Mouse (Mus musculus) myocyte (in vitro differentiated cells): ENCODE measurements at regions not wholly inside any gene's neighbourhood (a gene's known extent, or its start where the extent isn't known, plus 50 kb on each side); places are given as distances from the start of the nearest gene placed in this dataset.
A peak's percentile ranks its signal among the peaks of the same experiment; 100 is the strongest.
"Not testable (repeated sequence)": the region's sequence is repeated elsewhere in the genome, so short reads cannot be mapped to it uniquely, and the experiment has no call there.

Experiments
- H3K27me3 ChIP-seq: one replicate; pipeline ENCODE4 v1.6.1; 2011; ENCODE audit not compliant: control insufficient read depth, insufficient read depth, insufficient read length
- H3K36me3 ChIP-seq: one replicate; pipeline ENCODE4 v1.6.1; 2011; ENCODE audit not compliant: control insufficient read depth, insufficient read depth
- H3K4me2 ChIP-seq: one replicate; pipeline ENCODE4 v1.6.1; 2011; ENCODE audit warnings: low read depth, control low read depth
- H3K4me3 ChIP-seq: one replicate; pipeline ENCODE4 v1.5.1; 2011; ENCODE audit warnings: mild to moderate bottlenecking, control low read depth, moderate library complexity
- H3K79me2 ChIP-seq: one replicate; pipeline ENCODE4 v1.6.1; 2011; ENCODE audit not compliant: control insufficient read depth, insufficient read depth
- H3ac ChIP-seq: one replicate; pipeline ENCODE4 v1.6.1; 2011; ENCODE audit not compliant: control insufficient read depth, insufficient read length
- CEBPB ChIP-seq: IDR thresholded peaks from 2 replicates; pipeline ENCODE4 v1.6.1; 2011; ENCODE audit warnings: mild to moderate bottlenecking, moderate library complexity; ENCODE audit not compliant: poor library complexity, insufficient read depth, severe bottlenecking
- E2F4 ChIP-seq: IDR thresholded peaks from one replicate; pipeline ENCODE4 v1.6.1; 2011; ENCODE audit warnings: mild to moderate bottlenecking, control low read depth, moderate library complexity; ENCODE audit not compliant: insufficient read depth
- MAX ChIP-seq: IDR thresholded peaks from one replicate; pipeline ENCODE4 v1.6.1; 2011; ENCODE audit warnings: low read depth, mild to moderate bottlenecking, control low read depth
- MYOD1 ChIP-seq, 3 experiments: IDR thresholded peaks; one replicate each; pipeline ENCODE4 v1.6.1; 2011; ENCODE audit warnings: control low read depth in 2 of 3, low read depth in 2 of 3, mild to moderate bottlenecking in 2 of 3, moderate library complexity in 1 of 3; ENCODE audit not compliant: insufficient read length in 2 of 3, control insufficient read depth in 1 of 3
- MYOG ChIP-seq, 3 experiments: IDR thresholded peaks; one replicate each; pipeline ENCODE4 v1.6.1; 2011; ENCODE audit warnings: control low read depth in 2 of 3, low read depth in 2 of 3, mild to moderate bottlenecking in 2 of 3; ENCODE audit not compliant: insufficient read length in 2 of 3, control insufficient read depth in 1 of 3, insufficient read depth in 1 of 3
- POLR2A ChIP-seq: IDR thresholded peaks from one replicate; pipeline ENCODE4 v1.6.1; 2011; ENCODE audit warnings: low read depth, mild to moderate bottlenecking, control low read depth, moderate library complexity; ENCODE audit not compliant: insufficient read length
- POLR2AphosphoS2 ChIP-seq: IDR thresholded peaks from one replicate; pipeline ENCODE4 v1.6.1; 2011; ENCODE audit warnings: low read depth, control low read depth; ENCODE audit not compliant: insufficient read length
- REST ChIP-seq: IDR thresholded peaks from one replicate; pipeline ENCODE4 v1.6.1; 2011; ENCODE audit warnings: mild to moderate bottlenecking, control low read depth, moderate library complexity; ENCODE audit not compliant: insufficient read depth, insufficient read length
- SRF ChIP-seq: IDR thresholded peaks from one replicate; pipeline ENCODE4 v1.6.1; 2011; ENCODE audit warnings: low read depth; ENCODE audit not compliant: control insufficient read depth, insufficient read length
- TCF12 ChIP-seq: IDR thresholded peaks from one replicate; pipeline ENCODE4 v1.6.1; 2011; ENCODE audit warnings: mild to moderate bottlenecking, control low read depth; ENCODE audit not compliant: poor library complexity, insufficient read depth, severe bottlenecking
- TCF3 ChIP-seq: IDR thresholded peaks from one replicate; pipeline ENCODE4 v1.6.1; 2011; ENCODE audit warnings: low read depth, control low read depth; ENCODE audit not compliant: insufficient read length
- USF1 ChIP-seq: IDR thresholded peaks from one replicate; pipeline ENCODE4 v1.6.1; 2011; ENCODE audit warnings: low read depth, mild to moderate bottlenecking, control low read depth, moderate library complexity

DNA sequence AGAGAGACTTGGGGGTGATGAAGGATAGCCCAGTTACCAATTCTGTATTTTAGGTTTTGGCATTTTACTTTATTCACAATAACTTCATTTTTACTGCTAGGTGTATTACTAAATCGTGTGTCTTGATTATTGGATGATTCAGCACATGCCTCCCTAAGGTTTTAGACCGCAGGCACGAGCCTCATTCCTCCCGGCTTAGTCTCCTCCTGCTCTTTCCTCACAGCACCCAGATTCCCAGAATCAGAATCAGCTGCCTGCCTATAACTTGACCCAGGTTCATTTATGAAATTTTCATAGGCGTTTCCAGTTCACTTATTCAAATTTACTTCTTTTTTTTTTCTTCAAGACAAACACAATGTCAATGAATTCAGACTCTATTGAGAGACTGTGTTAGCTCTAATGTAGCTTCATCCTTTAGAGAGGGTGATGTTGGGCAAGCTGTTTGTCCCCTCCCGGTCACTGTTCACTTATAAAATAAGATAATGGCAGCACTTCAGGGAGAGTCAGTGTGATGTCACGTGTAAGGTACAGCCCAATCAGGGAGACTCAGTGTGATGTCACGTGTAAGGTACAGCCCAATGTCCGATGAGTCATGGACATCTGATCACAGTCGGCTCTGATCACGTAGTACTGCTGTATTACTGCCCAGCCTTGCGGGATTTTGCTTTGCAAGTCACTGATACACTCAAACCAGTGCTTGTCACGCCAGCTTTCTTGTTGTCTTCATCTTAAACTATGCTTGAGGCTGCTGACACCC lies 127.6 kb upstream of the Daam1 start:
- Histone ChIP-seq H3K4me3 (no peak overlapping the region), H3K27me3 (no peaks in the 10 kb centered on the region), H3K4me2 (peak overlapping the region; percentile 35), H3K79me2 (no peaks in the 10 kb centered on the region), H3K36me3 (no peaks in the 10 kb centered on the region), H3ac (no peak overlapping the region)
- no peak for TF ChIP-seq TCF12
- no peak for TF ChIP-seq POLR2A
- TF ChIP-seq REST: no peak
- no peak for TF ChIP-seq SRF
- TF ChIP-seq E2F4: no peak
- no peak for TF ChIP-seq MYOG (IDR thresholded peaks at IDR 0.05; ENCODE audit: control insufficient read depth in 1 of 3, insufficient read depth in 1 of 3, insufficient read length in 2 of 3, low read depth in 2 of 3)
- no peak for TF ChIP-seq TCF3
- no peak for TF ChIP-seq USF1
- no peak for TF ChIP-seq POLR2AphosphoS2
- TF ChIP-seq MYOD1 (IDR thresholded peaks at IDR 0.05; ENCODE audit: control insufficient read depth in 1 of 3, insufficient read length in 2 of 3, low read depth in 2 of 3): no peak

DNA sequence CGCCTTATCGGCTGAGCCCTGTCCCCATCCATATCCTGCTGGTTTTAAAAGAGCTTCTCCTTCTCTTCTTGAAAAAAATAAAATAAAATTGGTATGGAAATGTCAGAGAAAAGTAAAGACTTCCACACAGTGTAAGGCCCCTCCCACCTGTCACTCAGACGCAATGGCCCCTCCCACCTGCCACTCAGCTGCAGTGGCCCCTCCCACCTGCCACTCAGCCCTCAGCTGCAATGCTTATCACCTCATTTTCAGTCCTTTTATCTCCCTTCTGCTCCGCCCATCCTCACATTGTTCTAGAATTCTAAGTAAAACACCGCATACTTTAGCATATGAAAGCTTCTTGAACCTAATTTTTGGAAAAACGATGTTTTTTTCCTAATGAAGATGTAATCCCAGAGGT lies 126.4 kb upstream of the Daam1 start:
- Histone ChIP-seq H3ac (no peak overlapping the region), H3K36me3 (no peaks in the 10 kb centered on the region), H3K4me3 (no peak overlapping the region), H3K4me2 (no peak overlapping the region), H3K79me2 (no peaks in the 10 kb centered on the region), H3K27me3 (no peaks in the 10 kb centered on the region)
- TF ChIP-seq TCF12 (no peak), POLR2AphosphoS2 (no peak), SRF (no peak), MAX (no peak), POLR2A (no peak), CEBPB (no peak), USF1 (no peak), MYOD1 (IDR thresholded peaks at IDR 0.05; ENCODE audit: control insufficient read depth in 1 of 3, insufficient read length in 2 of 3, low read depth in 2 of 3) (no peak), REST (no peak), MYOG (IDR thresholded peaks at IDR 0.05; ENCODE audit: control insufficient read depth in 1 of 3, insufficient read depth in 1 of 3, insufficient read length in 2 of 3, low read depth in 2 of 3) (no peak)

DNA sequence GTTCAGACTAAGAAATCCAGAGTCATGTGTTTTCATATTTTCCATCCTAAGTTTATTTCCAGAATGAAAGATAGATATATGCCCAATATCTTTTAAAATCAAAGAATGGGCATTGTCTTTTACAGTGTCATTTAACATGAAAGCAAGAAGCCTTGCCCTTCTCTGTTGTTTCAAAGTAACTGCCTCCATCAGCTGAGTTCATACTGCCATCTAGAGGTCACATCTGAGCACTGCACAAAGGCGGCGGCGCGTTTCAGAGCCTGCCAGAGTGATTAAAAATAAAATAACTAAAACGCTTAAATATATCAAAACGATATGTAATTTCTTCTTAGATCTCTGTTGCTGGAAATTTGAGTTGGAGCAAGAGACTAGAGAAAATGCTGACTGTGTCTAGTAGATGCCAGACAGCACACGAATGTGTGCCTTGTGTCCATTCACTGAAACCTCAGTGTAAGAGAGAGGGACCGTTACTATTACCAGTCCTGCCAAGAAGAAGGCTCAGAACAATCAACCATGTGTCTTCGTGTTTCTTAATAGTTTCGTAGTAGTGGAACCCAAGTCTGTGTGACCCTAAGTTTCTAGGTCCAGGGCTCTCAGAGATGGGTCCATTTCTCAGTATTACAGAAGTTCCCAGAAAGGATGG lies 123.0 kb upstream of the Daam1 start:
- no peak overlapping the region for H3ac ChIP-seq
- H3K4me2 ChIP-seq: peak overlapping the region; percentile 36
- no peaks in the 10 kb centered on the region for H3K79me2 ChIP-seq
- H3K4me3 ChIP-seq: no peak overlapping the region
- peaks cover 7% of the 10 kb centered on the region for H3K27me3 ChIP-seq
- H3K36me3 ChIP-seq: no peaks in the 10 kb centered on the region
- TF ChIP-seq POLR2A (no peak), CEBPB (no peak), POLR2AphosphoS2 (no peak), REST (no peak)

DNA sequence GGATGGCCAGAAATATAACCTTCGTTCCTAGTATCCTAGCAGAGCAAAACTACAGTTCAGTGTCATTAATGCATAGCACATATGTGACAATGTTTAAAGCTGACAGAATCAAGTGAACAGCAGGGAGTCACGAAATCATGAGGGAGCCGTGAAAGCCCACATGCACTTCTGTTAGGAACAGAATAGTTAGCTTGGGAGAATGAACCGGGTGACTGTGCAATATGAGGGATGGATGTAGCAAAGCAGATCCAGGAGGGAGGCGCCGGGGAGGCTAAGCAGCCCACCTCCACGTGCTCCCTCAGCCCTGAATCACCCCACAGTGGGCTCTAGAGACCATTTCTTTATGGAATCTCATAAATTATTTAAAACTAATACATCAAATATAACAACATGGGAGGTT lies 116.3 kb upstream of the Daam1 start:
- Histone ChIP-seq H3ac (no peak overlapping the region), H3K4me2 (no peak overlapping the region), H3K36me3 (no peaks in the 10 kb centered on the region), H3K27me3 (peaks cover 20% of the 10 kb centered on the region), H3K4me3 (no peak overlapping the region), H3K79me2 (no peaks in the 10 kb centered on the region)
- TF ChIP-seq USF1 (no peak), TCF3 (no peak), TCF12 (no peak), POLR2AphosphoS2 (no peak), SRF (no peak), POLR2A (no peak), CEBPB (no peak), REST (no peak), MYOD1 (IDR thresholded peaks at IDR 0.05; ENCODE audit: control insufficient read depth in 1 of 3, insufficient read length in 2 of 3, low read depth in 2 of 3) (no peak), E2F4 (no peak), MAX (no peak), MYOG (IDR thresholded peaks at IDR 0.05; ENCODE audit: control insufficient read depth in 1 of 3, insufficient read depth in 1 of 3, insufficient read length in 2 of 3, low read depth in 2 of 3) (no peak)

DNA sequence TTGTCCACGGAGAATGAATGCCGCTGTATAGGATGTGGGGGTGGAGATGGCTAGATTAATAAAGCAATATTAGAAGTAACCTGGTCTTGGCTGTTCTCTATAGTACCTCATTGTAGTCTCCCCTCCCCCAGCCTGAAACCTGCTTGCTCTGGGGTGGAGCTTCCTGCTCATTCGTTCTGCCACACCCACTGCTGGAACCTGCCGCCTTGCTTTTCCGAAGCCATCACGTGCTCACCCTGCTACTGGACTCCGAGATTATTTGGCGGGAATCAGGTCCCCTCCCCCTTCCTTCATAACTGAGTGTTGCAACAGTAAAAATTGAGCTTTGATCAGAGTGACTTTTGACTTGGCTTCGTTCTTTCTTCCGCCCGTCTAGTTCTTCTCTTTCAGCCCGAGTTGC lies 112.5 kb upstream of the Daam1 start:
- not testable (repeated sequence) for H3K79me2 ChIP-seq, H3K27me3 ChIP-seq, H3K4me3 ChIP-seq, H3ac ChIP-seq, H3K36me3 ChIP-seq, H3K4me2 ChIP-seq
